Mouse (Mus musculus): ENCODE results near the gene Rbm47. TPM values are rescaled to one million over a fixed set of nuclear protein-coding genes. Genes with fewer than 3 reads are reported as not detected.
A peak's percentile ranks its signal among the peaks of the same experiment; 100 is the strongest.
"Not testable (repeated sequence)": the region's sequence is repeated elsewhere in the genome, so short reads cannot be mapped to it uniquely, and the experiment has no call there.

Rbm47 gene
- polyA plus RNA-seq, 1 experiment: 156 TPM

GRCm38 (mm10) chr5:66203424-66203823 lies 30.5 kb upstream of the Rbm47 start:
- WGBS: 67% methylated on average over 1 of the region's 1 CpGs
- Histone ChIP-seq H3K27ac (ENCODE audit: insufficient read depth, low read depth, low read length) (no peak overlapping the region), H3K36me3 (ENCODE audit: control insufficient read depth, insufficient read depth, low read length) (no peaks in the 10 kb centered on the region), H3K4me3 (ENCODE audit: insufficient read depth, low read depth, low read length) (no peak overlapping the region), H3K4me1 (ENCODE audit: control insufficient read depth, insufficient read depth, low read length) (no peaks in the 10 kb centered on the region), H3K27me3 (replicated peaks; ENCODE audit: control insufficient read depth, insufficient read depth, low read length) (no peaks in the 10 kb centered on the region)
- no peak for TF ChIP-seq POLR2A (IDR thresholded peaks at IDR 0.05; ENCODE audit: low read depth, low read length)
- no peak for DNase-seq

DNA sequence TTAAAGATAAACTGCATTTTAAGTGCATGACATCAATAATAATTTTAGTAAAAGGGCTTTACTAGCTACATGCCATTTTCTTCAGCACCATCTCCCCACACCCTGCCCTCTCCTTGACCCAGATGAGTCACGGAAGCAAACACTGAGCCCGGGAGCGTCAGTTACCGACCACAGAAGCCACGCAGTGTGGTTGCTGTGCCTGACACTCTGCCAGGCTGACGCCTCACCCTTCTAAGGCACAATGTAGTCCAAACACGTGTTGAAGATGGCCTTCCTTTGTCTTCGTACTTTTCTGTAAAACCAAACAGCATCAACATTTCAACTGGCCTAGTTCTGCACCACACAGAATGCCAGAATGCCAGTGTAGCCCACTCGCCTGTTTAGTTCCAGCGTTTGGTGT lies 27.1 kb upstream of the Rbm47 start:
- H3K27me3 ChIP-seq (replicated peaks; ENCODE audit: control insufficient read depth, insufficient read depth, low read length): no peaks in the 10 kb centered on the region; the same call in 1 of the 2 replicates
- TF ChIP-seq POLR2A (IDR thresholded peaks at IDR 0.05; ENCODE audit: low read depth, low read length) (no peak), CTCF (conservative IDR thresholded peaks at IDR 0.05; ENCODE audit: insufficient read depth, insufficient read length, low read depth, low read length) (no peak)
- no peak overlapping the region for H3K4me3 ChIP-seq (ENCODE audit: insufficient read depth, low read depth, low read length)
- 69% methylated on average over 10 of the region's 10 CpGs for WGBS
- H3K4me1 ChIP-seq (ENCODE audit: control insufficient read depth, insufficient read depth, low read length): no peaks in the 10 kb centered on the region
- no peak overlapping the region for H3K27ac ChIP-seq (ENCODE audit: insufficient read depth, low read depth, low read length)
- no peak for DNase-seq
- H3K36me3 ChIP-seq (ENCODE audit: control insufficient read depth, insufficient read depth, low read length): no peaks in the 10 kb centered on the region

- Histone ChIP-seq H3K4me1 (ENCODE audit: control insufficient read depth, insufficient read depth, low read length) (no peaks in the 10 kb centered on the region), H3K27ac (ENCODE audit: insufficient read depth, low read depth, low read length) (no peak overlapping the region), H3K4me3 (ENCODE audit: insufficient read depth, low read depth, low read length) (no peak overlapping the region), H3K27me3 (replicated peaks; ENCODE audit: control insufficient read depth, insufficient read depth, low read length) (no peaks in the 10 kb centered on the region; the same call in 1 of the 2 replicates), H3K36me3 (ENCODE audit: control insufficient read depth, insufficient read depth, low read length) (no peaks in the 10 kb centered on the region)
- peak; percentile 27 for DNase-seq
- 74% methylated on average over 10 of the region's 10 CpGs for WGBS
- TF ChIP-seq CTCF (conservative IDR thresholded peaks at IDR 0.05; ENCODE audit: insufficient read depth, insufficient read length, low read depth, low read length) (no peak), POLR2A (IDR thresholded peaks at IDR 0.05; ENCODE audit: low read depth, low read length) (no peak)
Observed at GRCm38 (mm10) chr5:66195323-66195722, 22.4 kb upstream of the Rbm47 start.

DNA sequence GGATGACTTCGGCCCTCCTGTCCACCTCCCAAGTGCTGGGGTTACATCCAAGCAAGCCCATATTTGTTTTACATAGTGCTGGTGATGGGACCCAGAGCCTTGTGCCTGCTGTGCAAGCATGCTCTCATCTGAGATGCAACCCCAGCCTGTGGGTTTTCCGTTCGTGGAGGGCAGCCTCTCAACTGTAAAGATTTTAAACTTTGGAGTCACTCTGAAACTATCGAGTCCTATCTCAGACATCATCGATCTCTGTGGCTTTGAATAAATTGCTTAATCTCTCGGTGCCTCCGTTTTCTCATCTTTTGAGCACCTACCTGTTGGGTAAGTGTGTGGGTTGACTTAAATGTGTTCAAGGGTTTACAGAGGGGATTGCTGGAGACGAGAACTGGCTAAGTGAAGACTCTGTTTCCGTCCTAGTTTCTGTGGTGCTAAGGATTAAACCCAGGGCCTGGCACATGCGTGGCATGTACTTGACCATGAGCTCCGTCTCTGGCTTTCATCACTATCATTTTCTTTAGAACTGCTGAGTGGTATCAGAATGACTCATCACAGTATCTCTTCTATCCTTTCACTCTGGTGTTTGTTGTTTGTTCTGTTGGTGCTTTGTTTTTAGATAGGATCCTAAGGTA lies 20.4 kb upstream of the Rbm47 start:
- WGBS: 93% methylated on average over 11 of the region's 11 CpGs

GRCm38 (mm10) chr5:66191185-66191503 lies 18.2 kb upstream of the Rbm47 start:
- H3K4me3 ChIP-seq (ENCODE audit: insufficient read depth, low read depth, low read length): no peak overlapping the region
- TF ChIP-seq CTCF (conservative IDR thresholded peaks at IDR 0.05; ENCODE audit: insufficient read depth, insufficient read length, low read depth, low read length): no peak
- TF ChIP-seq POLR2A (IDR thresholded peaks at IDR 0.05; ENCODE audit: low read depth, low read length): no peak
- H3K27me3 ChIP-seq (replicated peaks; ENCODE audit: control insufficient read depth, insufficient read depth, low read length): no peaks in the 10 kb centered on the region
- no peaks in the 10 kb centered on the region for H3K4me1 ChIP-seq (ENCODE audit: control insufficient read depth, insufficient read depth, low read length)
- H3K27ac ChIP-seq (ENCODE audit: insufficient read depth, low read depth, low read length): no peak overlapping the region
- DNase-seq: no peak
- 80% methylated on average over 7 of the region's 7 CpGs for WGBS
- no peaks in the 10 kb centered on the region for H3K36me3 ChIP-seq (ENCODE audit: control insufficient read depth, insufficient read depth, low read length)

More for the DNA sequence above, 20.4 kb upstream of the Rbm47 start:
- no peaks in the 10 kb centered on the region; the same call in 1 of the 2 replicates for H3K27me3 ChIP-seq (replicated peaks; ENCODE audit: control insufficient read depth, insufficient read depth, low read length)
- H3K4me3 ChIP-seq (ENCODE audit: insufficient read depth, low read depth, low read length): no peak overlapping the region
- no peaks in the 10 kb centered on the region for H3K36me3 ChIP-seq (ENCODE audit: control insufficient read depth, insufficient read depth, low read length)
- no peak for DNase-seq
- no peak overlapping the region for H3K27ac ChIP-seq (ENCODE audit: insufficient read depth, low read depth, low read length)
- H3K4me1 ChIP-seq (ENCODE audit: control insufficient read depth, insufficient read depth, low read length): no peaks in the 10 kb centered on the region
- no peak for TF ChIP-seq POLR2A (IDR thresholded peaks at IDR 0.05; ENCODE audit: low read depth, low read length)
- TF ChIP-seq CTCF (conservative IDR thresholded peaks at IDR 0.05; ENCODE audit: insufficient read depth, insufficient read length, low read depth, low read length): no peak

- no peaks in the 10 kb centered on the region for H3K4me1 ChIP-seq (ENCODE audit: control insufficient read depth, insufficient read depth, low read length)
- WGBS: 74% methylated on average over 16 of the region's 16 CpGs
- no peaks in the 10 kb centered on the region for H3K27me3 ChIP-seq (replicated peaks; ENCODE audit: control insufficient read depth, insufficient read depth, low read length)
- no peaks in the 10 kb centered on the region for H3K36me3 ChIP-seq (ENCODE audit: control insufficient read depth, insufficient read depth, low read length)
- no peak for DNase-seq
- TF ChIP-seq POLR2A (IDR thresholded peaks at IDR 0.05; ENCODE audit: low read depth, low read length): no peak
- no peak overlapping the region for H3K27ac ChIP-seq (ENCODE audit: insufficient read depth, low read depth, low read length)
- H3K4me3 ChIP-seq (ENCODE audit: insufficient read depth, low read depth, low read length): no peak overlapping the region
Observed at GRCm38 (mm10) chr5:66190481-66191184, 17.7 kb upstream of the Rbm47 start.

- 86% methylated on average over 7 of the region's 7 CpGs for WGBS
- not testable (repeated sequence) for H3K27me3 ChIP-seq (replicated peaks; ENCODE audit: control insufficient read depth, insufficient read depth, low read length); H3K36me3 ChIP-seq (ENCODE audit: control insufficient read depth, insufficient read depth, low read length); H3K4me1 ChIP-seq (ENCODE audit: control insufficient read depth, insufficient read depth, low read length); DNase-seq; H3K4me3 ChIP-seq (ENCODE audit: insufficient read depth, low read depth, low read length); H3K27ac ChIP-seq (ENCODE audit: insufficient read depth, low read depth, low read length)
Observed at GRCm38 (mm10) chr5:66188591-66188990, 15.7 kb upstream of the Rbm47 start.

Data from kidney, adult 2 months (tissue).